Mouse (Mus musculus) midbrain, embryonic 14.5 days (tissue): ENCODE data around the gene Lancl1. TPM values are rescaled to one million over a fixed set of nuclear protein-coding genes. Genes with fewer than 3 reads are reported as not detected.

Source experiments
- ATAC-seq: fragments of 200-750 bp; cut with Nextera tagmentation; 2 replicates; pipeline ENCODE4 v1.8.0; 2017; ENCODE audit warnings: moderate number of reproducible peaks, moderate library complexity; ENCODE audit not compliant: low FRiP score, low TSS enrichment
- DNase-seq: peaks from one replicate; pipeline ENCODE4 v3.0.0-alpha.2; 2015
- H3K27ac ChIP-seq: fragments of 300-500 bp; sonication (generic); replicated peaks from 2 replicates; pipeline ENCODE4 v1.5.1; 2014; ENCODE audit warnings: mild to moderate bottlenecking, low read depth, low read length, moderate library complexity
- H3K27me3 ChIP-seq: fragments of 300-500 bp; sonication (generic); 2 replicates; pipeline ENCODE4 v1.6.1; 2014; ENCODE audit warnings: low read length, control low read depth, mixed read lengths; ENCODE audit not compliant: control insufficient read depth, insufficient read depth
- H3K36me3 ChIP-seq: fragments of 300-500 bp; sonication (generic); 2 replicates; pipeline ENCODE4 v1.6.1; 2014; ENCODE audit warnings: low read length, control low read depth; ENCODE audit not compliant: control insufficient read depth, insufficient read depth
- H3K4me1 ChIP-seq: fragments of 300-500 bp; sonication (generic); 2 replicates; pipeline ENCODE4 v1.6.1; 2014; ENCODE audit warnings: mild to moderate bottlenecking, antibody characterized with exemption, low read length, control low read depth; ENCODE audit not compliant: control insufficient read depth, insufficient read depth
- H3K4me2 ChIP-seq: fragments of 300-500 bp; sonication (generic); 2 replicates; pipeline ENCODE4 v1.6.1; 2014; ENCODE audit warnings: mild to moderate bottlenecking, low read length, moderate library complexity
- H3K4me3 ChIP-seq: fragments of 300-500 bp; sonication (generic); replicated peaks from 2 replicates; pipeline ENCODE4 v1.5.1; 2014; ENCODE audit warnings: low read depth, low read length
- H3K9ac ChIP-seq: fragments of 300-500 bp; sonication (generic); replicated peaks from 2 replicates; pipeline ENCODE4 v1.6.1; 2014; ENCODE audit warnings: mild to moderate bottlenecking, low read length, moderate library complexity
- H3K9me3 ChIP-seq: fragments of 300-500 bp; sonication (generic); 2 replicates; pipeline ENCODE4 v1.6.1; 2016; ENCODE audit warnings: low read length, control low read depth, mixed read lengths; ENCODE audit not compliant: control insufficient read depth
- WGBS: fragments of 180-500 bp; shearing (Covaris S2); extraction: QIAGEN DNeasy Blood & Tissue Kit; methylation state at CpG from one replicate; pipeline ENCODE4 v1.1.7; 2014; 5-methylcytosine and 5-hydroxymethylcytosine counted together
- polyA plus RNA-seq: library from polyadenylated mRNA; unstranded; fragments of >200 nt; fragmentation: Nextera tagmentation; extraction: Ambion mirVana; gene quantifications from 2 replicates; pipeline ENCODE4 v1.2.1, GENCODE M21; 2014

Lancl1 gene
- polyA plus RNA-seq, result 171 and 181 TPM in 2 replicates

DNA sequence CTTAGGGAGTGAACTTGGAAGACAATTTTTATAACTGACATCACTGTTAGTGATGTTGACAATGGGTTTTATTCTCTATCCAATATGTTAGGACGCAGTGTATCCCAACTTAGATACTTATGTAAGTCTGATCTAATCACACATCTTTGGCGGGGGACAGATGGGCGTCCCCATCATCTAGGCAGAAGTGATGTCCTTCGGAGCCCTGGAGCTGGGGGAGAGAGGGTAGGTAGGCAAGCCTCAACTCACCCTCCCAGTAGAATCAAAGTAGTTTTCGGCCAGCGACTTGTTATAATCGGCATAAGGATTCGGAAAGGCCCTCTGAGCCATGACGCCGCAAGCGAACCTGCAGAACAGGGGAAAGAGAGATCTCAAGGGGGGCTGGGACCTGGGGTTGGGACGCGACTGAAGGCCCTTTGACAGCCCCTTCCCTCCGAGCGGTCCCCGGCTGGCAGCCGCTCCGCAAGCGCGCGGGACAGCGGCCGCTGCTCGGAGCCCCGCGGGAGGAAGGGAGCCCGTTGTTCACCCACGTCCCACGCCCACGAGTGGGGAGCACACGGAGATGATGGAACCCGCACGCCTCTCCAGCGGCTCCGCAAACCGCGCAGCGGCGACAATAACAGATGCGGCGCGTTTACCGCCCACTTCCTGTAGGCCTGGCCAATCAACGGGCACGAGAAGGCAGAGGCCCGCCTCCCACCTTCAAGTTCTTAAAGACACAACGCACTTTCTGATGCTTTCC is at the start of gene Lancl1:
Lancl1 (minus strand) TSS at position 627 of the 742 bp plus-strand sequence.
- Histone ChIP-seq H3K27me3 (no peaks in the 10 kb centered on the region), H3K27ac (peak within 1 kb of the TSS; percentile 53), H3K36me3 (peaks cover 24% of the 10 kb centered on the region), H3K9ac (peak within 1 kb of the TSS; percentile 83), H3K9me3 (no peaks in the 10 kb centered on the region), H3K4me3 (peak within 1 kb of the TSS; percentile 74), H3K4me2 (peak within 1 kb of the TSS; percentile 80), H3K4me1 (peaks cover 4% of the 10 kb centered on the region)
- DNase-seq (peak; percentile 95), ATAC-seq (peak; percentile 97)
- WGBS, result 1% methylated on average over 47 of the region's 47 CpGs

DNA sequence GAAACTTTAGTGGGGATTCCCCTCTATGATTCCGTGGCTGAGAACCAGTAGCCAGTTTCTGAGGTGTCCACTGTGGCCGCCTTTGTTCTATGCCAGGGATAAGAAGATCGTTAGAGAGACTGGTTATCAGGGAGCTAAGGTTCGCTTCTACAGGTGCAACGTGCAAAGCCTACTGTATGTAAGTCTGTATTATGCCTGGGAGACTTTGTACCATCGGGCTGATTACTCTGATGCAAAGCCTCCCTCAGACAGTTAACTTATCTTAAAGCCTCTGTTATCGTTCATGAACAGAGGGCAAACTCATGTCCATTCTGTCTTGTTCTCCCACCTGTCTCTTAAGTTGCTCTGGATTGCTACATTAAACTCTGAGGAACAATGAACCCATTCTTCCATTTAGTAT is 40.5 kb upstream of the Lancl1 start:
- H3K9me3 ChIP-seq, result no peaks in the 10 kb centered on the region
- DNase-seq (no peak), ATAC-seq (no peak)
- no peak overlapping the region for H3K4me3 ChIP-seq
- no peaks in the 10 kb centered on the region for H3K36me3 ChIP-seq
- no peaks in the 10 kb centered on the region for H3K4me1 ChIP-seq
- no peak overlapping the region for H3K9ac ChIP-seq
- no peaks in the 10 kb centered on the region for H3K27me3 ChIP-seq
- WGBS, result 86% methylated on average over 7 of the region's 7 CpGs
- H3K4me2 ChIP-seq, result no peak overlapping the region
- no peak overlapping the region for H3K27ac ChIP-seq

GRCm38 (mm10) chr1:67078666-67079065 is 40.0 kb upstream of the Lancl1 start:
- ATAC-seq (no peak), DNase-seq (no peak)
- Histone ChIP-seq H3K27me3 (no peaks in the 10 kb centered on the region), H3K9me3 (no peaks in the 10 kb centered on the region), H3K4me2 (no peak overlapping the region), H3K9ac (no peak overlapping the region), H3K27ac (no peak overlapping the region), H3K4me1 (no peaks in the 10 kb centered on the region), H3K36me3 (no peaks in the 10 kb centered on the region), H3K4me3 (no peak overlapping the region)
- 89% methylated on average over 2 of the region's 2 CpGs for WGBS

DNA sequence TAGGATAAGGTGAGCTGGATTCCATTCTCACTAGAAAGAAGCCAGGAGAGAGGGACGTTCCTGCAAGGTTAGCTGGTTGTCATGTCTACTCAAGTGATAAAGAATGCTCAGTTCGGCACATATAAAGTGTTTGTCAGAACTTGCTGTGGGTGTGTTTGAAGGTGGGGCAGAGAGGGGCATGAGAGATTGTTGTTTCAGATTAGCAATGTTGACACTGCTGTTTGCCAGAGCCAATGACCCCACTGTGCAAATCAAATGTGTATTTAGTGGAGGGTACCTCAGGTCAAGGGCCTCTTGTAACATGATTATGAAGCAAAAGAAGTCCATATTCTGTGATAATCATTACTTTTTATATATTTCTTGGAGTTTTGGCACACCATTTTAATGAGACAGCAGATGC is 39.1 kb upstream of the Lancl1 start:
- 83% methylated on average over 2 of the region's 2 CpGs for WGBS
- DNase-seq, result no peak
- Histone ChIP-seq H3K4me1 (no peaks in the 10 kb centered on the region), H3K27me3 (no peaks in the 10 kb centered on the region), H3K27ac (no peak overlapping the region), H3K4me3 (no peak overlapping the region), H3K4me2 (no peak overlapping the region), H3K9ac (no peak overlapping the region), H3K9me3 (no peaks in the 10 kb centered on the region), H3K36me3 (no peaks in the 10 kb centered on the region)
- no peak for ATAC-seq

GRCm38 (mm10) chr1:67067561-67067960 is 28.9 kb upstream of the Lancl1 start:
- H3K27ac ChIP-seq, result no peak overlapping the region
- no peaks in the 10 kb centered on the region for H3K4me1 ChIP-seq
- no peak overlapping the region for H3K4me3 ChIP-seq
- 67% methylated on average over 1 of the region's 1 CpGs for WGBS
- no peaks in the 10 kb centered on the region for H3K9me3 ChIP-seq
- H3K9ac ChIP-seq, result no peak overlapping the region
- H3K4me2 ChIP-seq, result no peak overlapping the region
- no peak for ATAC-seq
- DNase-seq, result no peak
- H3K27me3 ChIP-seq, result no peaks in the 10 kb centered on the region
- H3K36me3 ChIP-seq, result no peaks in the 10 kb centered on the region

DNA sequence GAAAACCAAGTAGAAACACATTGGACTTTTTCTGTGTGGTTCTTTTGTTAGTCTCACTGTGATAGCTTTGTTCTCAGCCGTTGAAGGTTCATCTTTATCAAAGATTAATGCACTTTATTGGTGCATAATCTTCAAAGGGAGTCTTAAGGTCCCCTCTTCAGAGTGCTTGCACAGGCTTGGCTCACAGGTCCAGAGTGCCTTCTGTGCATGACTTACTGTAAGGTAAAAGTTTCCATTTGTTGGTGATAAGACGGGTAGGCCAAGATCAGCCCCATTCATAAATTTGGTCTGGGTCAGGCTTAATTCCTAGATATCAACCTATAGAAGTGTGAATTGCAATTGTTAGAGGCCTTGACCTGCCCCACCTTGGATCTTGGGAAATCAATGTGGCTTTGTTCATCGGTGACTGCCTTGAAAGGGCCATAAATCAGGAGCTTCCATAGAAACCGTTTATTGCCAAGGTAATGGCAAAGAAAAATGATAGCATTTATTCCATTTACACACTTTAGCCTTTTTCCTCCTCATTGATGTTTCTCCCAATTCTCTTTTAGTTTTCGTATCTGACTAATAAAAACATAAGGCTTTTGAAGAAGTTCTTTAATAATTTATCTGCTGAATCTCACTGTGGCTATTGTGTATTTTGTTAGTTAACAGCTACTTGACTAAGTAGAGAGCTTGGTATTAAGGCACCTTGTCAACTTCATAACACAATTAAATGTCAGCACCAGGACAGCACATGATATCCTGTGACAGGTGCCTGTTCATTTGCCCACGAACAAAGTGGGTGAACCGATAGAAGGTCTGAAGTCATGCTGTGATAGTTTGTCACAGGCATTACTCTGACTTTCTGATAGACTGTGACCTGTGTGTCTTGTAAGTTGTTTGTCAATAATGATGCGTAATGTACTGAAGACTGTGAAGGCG is 26.9 kb upstream of the Lancl1 start:
- H3K36me3 ChIP-seq, result no peaks in the 10 kb centered on the region
- H3K27ac ChIP-seq, result no peak overlapping the region
- DNase-seq (no peak), ATAC-seq (no peak)
- no peaks in the 10 kb centered on the region for H3K4me1 ChIP-seq
- H3K9me3 ChIP-seq, result no peaks in the 10 kb centered on the region
- H3K4me3 ChIP-seq, result no peak overlapping the region
- H3K27me3 ChIP-seq, result no peaks in the 10 kb centered on the region
- no peak overlapping the region for H3K9ac ChIP-seq
- H3K4me2 ChIP-seq, result no peak overlapping the region
- 86% methylated on average over 9 of the region's 9 CpGs for WGBS

DNA sequence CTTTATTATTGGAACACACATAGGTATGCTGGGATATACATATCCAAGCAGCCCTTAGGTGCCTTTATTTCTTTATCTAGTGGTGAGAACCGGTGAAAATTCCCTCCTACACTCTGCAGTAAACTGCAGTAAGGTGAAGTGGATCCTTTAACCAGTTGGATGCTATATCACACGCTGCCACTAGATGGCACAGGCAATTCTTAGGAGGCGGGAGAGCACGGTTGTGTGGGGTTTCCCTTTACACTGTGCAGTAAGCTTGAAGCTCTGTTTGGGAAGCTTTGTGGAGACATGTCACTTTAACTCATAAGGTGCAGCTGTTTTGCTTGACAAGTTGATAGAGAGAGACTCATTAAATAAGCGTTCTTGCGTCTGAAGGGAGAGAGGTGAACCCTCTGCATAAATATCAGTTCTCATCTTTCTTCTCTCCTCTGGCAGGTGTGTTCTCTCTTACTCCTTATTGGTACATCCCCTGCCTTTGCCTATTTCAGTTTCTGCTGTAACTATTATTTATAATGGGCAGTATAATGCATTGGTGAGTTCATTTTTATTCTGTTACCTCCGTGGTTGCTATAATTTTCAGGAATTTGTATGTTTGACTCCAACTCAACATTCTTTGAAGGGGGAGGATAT is 22.9 kb upstream of the Lancl1 start:
- ATAC-seq (peak; percentile 79), DNase-seq (peak; percentile 93)
- no peak overlapping the region for H3K4me3 ChIP-seq
- no peaks in the 10 kb centered on the region for H3K27me3 ChIP-seq
- H3K9me3 ChIP-seq, result no peaks in the 10 kb centered on the region
- no peak overlapping the region for H3K27ac ChIP-seq
- H3K9ac ChIP-seq, result no peak overlapping the region
- no peaks in the 10 kb centered on the region for H3K4me1 ChIP-seq
- 8% methylated on average over 7 of the region's 7 CpGs for WGBS
- H3K36me3 ChIP-seq, result no peaks in the 10 kb centered on the region
- H3K4me2 ChIP-seq, result no peak overlapping the region

GRCm38 (mm10) chr1:67055816-67056215 is 17.1 kb upstream of the Lancl1 start:
- Histone ChIP-seq H3K27ac (no peak overlapping the region), H3K4me2 (no peak overlapping the region), H3K27me3 (no peaks in the 10 kb centered on the region), H3K9ac (no peak overlapping the region), H3K4me1 (no peaks in the 10 kb centered on the region), H3K4me3 (no peak overlapping the region), H3K36me3 (no peaks in the 10 kb centered on the region), H3K9me3 (no peaks in the 10 kb centered on the region)
- no peak for ATAC-seq
- 91% methylated on average over 7 of the region's 7 CpGs for WGBS
- no peak for DNase-seq
